Mouse (Mus musculus): ENCODE data around the gene Ugt8a. TPM values are rescaled to one million over a fixed set of nuclear protein-coding genes. Genes with fewer than 3 reads are reported as not detected.

The Ugt8a gene
- total RNA-seq (2021), result not detected
- long read RNA-seq, experiment 1, result 0 reads
- long read RNA-seq, experiment 2, result 0 reads

DNA sequence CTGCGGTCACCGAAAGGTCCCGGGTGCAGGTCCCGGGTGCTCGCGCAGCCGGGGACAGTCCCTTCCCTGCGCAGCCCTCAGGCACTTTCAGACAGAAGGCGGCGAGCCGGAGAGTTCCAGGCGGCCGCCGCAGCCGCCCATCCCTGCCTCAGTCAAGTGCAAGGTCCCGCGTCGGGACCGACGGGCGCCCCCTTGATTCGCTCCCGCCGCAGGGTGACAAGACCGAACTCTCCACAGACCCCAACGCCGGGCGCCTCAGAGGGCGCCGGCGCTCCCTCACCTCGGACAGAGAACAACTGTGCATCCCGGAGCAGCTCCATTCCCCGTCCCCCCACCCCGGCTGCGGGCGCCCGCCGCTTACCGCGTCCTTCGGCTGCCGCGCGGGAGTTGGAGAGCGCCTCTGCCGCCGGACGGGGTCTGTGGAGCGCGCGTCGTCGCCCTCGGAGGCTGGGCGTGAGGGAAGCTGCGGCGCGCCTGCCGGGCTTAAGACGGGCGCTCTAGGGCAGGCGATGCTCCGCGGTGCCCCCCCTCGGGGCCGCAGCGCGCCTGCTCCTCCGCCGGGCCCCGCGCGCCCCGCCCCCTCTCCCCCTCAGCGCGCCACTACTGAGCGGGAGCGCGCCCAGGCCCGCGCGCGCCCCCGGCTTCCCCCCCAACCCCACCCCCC is at the start of gene Ugt8a:
Gene Ugt8a (minus strand): TSS at position 528 of the 664 bp plus-strand sequence.
- DNase-seq (ENCODE audit: low spot score in 2 of 2), result no peak

DNA sequence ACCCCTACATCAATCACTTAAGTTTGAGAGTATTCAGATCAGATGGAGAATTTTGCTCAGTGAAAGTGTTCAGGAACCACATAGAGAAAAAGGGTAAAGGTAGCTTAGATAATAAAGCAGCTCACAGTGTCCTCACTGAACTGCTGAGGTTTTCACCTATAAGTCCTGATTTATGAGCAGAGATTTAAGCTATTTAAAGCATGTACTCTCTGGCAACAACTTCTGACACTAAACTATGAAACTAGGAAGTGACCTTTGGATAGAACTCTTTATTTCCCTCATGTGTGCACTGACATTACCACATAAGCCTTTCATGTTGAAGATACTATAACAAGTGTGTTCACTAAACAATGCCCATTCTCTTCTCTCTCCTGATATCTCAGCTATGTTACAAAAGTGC is 48.2 kb upstream of the Ugt8a start:
- no peak for DNase-seq (ENCODE audit: low spot score in 2 of 2)

DNA sequence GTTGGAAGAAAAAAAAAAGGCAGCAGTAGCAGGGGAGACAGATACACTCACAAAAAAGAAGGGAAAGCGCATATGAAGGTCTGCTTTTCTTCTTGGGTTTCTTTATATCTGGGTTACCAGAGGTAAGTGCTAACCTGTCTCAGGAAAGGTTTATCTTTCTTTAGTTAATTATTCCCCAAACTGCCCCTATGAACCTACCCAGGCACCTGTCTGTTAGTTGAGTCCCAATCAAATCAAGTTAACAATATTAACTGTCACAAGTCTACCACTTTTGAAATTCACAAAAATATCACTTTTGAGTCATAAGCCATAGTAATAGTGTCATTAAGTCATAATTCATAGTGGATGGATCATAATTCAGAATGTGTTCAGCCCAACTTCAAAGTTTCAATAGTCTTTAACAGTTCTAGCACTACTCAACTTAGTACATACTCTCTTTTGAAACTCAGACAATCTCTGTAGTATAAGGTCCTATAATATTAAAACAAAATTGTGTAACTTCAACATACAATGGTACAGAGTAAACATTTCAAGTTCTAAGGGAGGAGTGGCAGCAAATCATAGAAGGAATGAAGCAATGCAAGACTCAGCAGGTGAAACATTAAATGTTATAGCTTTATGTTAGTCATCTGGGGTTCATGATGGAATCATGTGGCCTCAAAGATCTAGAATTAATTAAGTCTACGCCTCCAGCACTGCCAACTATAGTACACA is 45.4 kb upstream of the Ugt8a start:
- DNase-seq (ENCODE audit: low spot score in 2 of 2), result no peak

DNA sequence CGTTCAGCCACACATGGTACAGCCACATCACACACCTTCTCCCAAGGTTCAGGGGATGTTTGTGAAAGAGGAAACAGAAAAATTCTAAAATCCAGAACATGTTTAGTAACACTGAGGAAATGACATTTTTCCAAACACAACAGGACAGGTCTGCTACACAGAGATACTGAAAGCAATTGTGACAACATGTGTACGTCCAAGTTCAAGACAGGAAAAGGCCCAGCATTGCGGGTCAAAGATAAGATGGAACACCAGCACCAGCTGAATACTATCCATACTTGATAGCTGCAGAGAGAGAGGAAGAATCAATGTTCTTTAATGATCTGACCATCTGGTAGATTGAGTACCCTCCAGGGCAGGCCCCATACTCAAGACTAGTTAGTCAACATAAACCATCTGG is 41.1 kb upstream of the Ugt8a start:
- DNase-seq (ENCODE audit: low spot score in 2 of 2), result no peak

DNA sequence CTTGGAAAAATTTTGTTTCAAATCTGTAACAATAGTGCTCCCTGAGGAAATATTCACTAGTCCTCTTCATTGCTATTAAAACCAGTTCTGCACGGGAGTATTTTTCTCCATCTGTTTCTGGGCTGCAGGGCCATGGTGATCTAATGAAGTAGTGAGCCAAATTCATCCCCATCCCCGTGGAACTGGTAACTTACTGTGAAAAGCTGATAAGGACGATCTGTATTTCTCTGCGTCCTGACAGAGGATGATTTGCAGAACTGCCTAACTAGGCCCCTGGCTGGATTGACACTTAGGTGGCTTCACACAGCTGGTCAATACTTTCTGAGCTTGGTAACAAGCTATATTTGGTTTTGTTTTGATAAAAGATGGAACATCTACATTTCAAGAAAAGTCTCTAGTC is 37.5 kb upstream of the Ugt8a start:
- DNase-seq (ENCODE audit: low spot score in 2 of 2), result no peak

DNA sequence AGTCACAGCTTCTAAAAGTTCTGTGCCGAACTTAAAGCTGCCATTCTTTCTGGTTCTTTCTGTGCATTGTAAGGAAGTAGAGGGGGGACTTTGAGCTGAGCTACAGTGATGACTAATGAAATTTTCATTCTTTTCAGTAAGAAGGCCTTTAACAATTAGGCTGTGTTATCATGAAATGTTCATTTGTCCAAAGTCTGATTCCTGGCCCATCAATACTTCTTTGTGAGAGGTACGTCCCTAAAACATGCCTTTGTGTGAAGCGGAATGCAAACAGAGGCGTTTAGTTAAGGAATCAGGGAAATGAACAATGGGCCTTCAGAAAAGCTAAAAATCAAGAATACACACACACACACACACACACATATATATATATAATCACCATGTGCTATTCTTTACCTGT is 31.0 kb upstream of the Ugt8a start:
- no peak for DNase-seq (ENCODE audit: low spot score in 2 of 2)

DNA sequence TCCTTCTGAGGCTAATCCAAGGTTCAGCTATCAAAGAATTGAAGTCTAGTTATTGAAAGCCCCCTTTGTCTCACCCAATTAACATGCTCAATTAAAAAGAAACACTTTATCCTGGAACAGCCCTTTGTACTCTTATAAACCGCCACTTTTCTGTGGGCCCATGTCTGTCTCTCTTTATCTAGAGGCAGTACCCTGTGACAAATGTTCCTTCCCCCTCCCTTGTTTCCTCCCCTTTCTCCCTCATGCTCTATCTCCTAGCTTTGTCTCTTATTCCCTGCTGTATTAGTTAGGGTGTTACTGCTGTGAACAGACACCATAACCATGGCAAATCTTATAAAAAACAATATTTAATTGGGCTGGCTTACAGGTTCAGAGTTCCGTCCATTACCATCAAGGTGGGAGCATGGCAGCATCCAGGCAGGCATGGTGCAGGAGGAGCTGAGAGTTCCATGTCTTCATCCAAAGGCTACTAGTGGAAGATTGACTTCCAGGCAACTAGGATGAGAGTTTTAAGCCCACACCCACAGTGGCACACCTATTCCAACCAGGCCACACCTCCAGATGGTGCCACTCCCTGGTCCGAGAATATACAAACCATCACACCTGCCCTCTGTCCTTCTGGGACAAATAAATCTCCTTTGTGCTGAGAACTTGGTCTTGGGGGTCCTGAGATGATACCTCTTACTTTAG is 17.9 kb upstream of the Ugt8a start:
- no peak for DNase-seq (ENCODE audit: low spot score in 2 of 2)

DNA sequence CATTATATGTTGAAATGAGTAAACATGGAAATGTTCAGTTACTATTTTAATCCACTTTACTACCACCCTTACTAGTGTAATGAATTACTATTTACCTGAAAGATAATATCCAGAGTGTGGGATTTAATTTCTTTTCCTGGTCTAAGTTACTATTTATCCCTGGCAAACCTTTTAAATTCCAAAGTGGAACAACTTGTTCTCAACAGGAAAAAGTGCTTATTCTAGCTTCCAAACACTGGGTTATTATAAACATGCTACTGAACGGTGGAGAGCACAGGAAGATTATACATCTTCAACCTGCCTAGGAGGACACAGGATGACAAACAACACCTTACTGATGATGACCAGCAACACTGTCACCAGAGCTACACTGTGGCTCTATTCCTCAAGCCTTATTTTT is 16.5 kb upstream of the Ugt8a start:
- DNase-seq (ENCODE audit: low spot score in 2 of 2), result no peak

DNA sequence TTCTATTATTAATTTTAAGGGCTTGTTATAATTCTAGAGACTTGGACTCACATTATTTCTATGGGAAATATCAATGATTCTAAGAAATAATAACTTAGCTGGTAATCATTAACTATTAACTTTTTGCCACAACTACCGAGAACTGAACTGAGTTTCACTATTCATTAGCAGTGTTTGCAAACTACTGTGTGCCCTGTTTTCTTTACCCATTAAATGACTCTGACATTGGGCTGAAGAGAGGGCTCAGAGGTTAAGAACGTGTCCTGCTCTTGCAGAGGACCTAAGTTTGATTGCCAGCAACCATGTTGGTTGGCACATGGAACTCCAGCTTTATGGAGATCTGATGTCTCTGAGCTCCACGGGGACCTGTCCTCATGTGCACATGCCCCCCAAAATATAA is 2.4 kb upstream of the Ugt8a start:
- no peak for DNase-seq (ENCODE audit: low spot score in 2 of 2)

DNA sequence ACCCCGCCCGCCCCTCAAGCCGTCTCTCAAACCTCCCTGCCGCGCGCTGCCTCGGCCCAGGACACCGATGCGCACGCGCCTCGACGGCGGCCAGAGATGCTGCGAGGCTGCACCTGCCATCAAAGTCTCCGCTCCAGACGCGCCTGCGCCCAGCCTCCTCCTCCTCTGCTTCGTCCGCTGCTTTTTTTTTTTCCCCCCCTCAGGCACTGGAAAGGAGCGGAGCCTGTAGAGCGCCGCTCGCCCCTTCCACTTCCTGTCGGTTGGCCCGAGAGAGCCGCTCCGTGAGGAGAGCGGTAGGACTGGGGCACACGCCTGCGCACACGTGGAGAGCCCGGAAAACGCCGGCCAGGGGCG is 314 bp upstream of the Ugt8a start:
- DNase-seq (ENCODE audit: low spot score in 2 of 2), result no peak

DNA sequence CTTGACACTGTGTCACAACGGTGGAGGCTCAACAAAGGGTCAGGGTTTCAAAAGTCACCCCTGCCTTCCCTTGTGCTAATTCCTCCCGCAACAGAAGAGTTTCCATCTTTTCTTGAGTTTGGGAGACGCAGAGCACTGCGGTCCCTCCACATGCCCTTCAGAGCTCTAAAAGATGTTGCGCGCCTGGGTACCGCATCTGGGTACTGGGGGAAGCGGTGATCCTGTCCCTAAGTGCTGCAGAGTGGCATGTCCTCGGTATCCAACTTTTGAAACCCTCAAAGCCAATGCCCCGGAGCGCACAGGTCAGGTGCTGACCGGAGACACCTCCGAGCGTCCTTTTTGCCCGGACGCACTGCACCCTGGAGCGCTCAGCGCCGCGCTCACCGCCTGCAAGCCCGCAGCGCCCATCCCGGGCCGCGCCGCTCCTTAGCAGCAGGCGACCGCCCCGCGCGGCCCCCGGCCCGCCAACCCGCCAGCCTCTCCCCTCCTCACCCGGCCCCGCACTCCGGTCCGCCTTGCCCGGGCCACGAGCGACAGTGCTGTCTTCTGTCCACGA is 805 bp downstream of the Ugt8a start:
- DNase-seq (ENCODE audit: low spot score in 2 of 2), result no peak

DNA sequence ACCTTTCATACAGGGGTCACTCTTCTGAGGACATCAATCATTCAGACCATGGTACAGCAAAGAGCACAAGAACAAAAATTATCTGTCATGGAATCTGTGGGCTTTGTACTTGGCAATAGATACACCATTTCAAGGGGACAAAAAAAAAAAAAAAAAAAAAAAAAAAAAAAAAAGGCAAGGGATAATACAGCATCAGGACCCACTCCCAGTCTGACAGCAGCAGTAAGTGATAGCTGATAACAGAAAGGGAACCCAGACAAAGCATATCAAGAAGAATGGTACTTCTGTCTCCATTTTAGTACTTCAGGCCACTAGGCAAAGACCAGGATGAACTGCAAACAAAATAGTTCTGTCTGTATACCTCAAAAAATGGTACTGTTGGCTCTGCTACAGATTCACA is 2.6 kb downstream of the Ugt8a start:
- DNase-seq (ENCODE audit: low spot score in 2 of 2), result no peak

DNA sequence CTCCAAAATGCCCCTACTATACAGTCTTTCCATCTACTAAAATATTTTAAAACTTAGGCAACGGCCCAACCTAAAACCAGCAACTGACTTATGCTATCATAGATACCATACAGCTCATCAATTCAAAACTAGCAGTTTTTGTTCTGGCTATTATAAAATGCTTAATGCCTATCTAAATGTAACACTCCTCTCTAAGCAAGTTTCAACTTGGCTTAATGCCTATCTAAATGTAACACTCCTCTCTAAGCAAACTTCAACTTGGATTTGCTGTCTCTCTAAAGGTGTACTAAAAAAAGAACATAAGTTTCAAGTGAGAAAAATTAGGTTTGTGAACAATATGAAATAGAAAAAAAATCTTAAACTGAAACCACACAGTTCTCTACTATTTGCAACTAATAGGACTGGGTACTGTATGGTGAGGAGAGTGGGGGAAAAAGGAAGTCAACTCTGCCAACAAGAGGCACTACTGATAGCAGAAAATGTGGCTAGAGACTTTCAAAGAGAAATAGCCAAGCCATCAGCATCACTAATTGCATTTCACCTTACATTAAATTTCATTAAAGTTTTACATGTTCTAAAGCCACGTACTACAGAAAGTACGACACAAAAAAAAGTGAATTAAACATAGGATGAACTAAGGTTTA is 5.7 kb downstream of the Ugt8a start:
- DNase-seq (ENCODE audit: low spot score in 2 of 2), result no peak

DNA sequence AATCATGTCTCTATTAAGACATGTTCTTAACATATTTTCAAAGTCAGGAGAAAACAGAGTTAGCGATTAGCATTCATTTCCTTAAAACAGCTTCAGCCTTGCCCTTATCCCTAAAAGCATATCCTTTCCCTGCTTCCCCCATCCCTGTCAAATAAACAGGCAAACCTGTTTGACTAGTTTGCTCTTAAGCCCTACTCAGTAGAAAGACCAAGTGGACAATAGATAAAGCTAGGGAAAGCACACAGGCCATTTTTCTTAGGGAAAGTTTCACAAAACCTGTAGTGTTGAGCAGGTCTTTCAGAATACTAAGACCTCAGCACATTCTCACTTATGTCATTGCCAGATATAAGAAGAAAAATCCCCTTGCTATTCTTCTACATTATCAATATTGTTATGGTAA is 7.4 kb downstream of the Ugt8a start:
- no peak for DNase-seq (ENCODE audit: low spot score in 2 of 2)

DNA sequence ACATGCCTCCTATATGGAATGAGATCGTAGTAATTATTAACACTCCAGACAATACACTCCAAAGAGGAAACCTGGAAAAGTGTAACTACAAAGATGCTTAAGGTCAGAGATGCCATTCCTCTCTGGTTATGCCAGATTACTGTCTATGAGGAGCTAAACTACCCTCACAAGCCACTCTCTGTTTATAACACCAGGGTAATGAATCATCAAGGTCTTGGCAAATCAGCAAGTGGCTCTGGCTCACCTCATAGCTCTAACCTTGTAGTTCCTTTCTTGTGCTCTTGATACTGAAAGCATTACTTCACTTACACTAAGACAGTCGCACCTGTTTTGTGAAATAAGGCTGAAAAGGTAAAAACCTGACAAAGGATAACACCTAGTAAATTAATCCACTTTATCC is 17.5 kb downstream of the Ugt8a start:
- no peak for DNase-seq (ENCODE audit: low spot score in 2 of 2)

DNA sequence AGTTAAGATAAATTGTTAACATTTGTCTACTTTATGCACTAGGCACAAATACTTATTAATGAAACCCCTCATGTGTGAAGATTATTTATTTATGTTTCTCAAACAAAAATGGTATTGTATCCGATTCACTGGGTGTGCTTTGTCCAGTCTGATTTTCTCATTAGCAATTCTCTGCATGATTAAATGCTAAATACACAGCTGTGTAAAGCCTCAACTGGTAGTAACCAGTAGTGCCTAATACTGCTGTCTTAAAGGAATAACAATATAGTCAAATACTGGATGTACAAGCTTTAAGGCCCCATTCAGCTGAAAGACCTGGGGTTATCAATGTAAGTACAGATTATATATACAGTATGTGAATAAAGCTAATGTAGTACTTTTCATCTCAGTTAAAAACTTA is 39.4 kb downstream of the Ugt8a start:
- no peak for DNase-seq (ENCODE audit: low spot score in 2 of 2)

DNA sequence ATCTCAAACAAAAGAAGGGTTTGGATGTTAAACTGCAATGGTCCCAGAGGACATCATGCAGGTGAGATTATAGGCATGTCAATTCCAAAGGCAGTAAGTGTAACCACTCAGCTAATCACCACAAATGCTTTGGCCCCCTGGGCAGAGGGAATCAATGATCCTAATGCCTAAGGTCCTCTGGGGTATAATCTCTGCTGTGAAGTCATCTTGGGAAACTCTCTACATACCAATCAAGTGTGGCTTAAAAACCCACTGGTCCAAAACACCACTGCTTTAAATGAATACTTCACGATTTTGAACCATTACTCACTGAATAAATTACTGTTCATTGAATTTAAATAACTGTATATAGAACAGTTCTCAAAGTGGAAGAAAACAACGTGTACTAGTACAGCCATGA is 51.3 kb downstream of the Ugt8a start:
- no peak for DNase-seq (ENCODE audit: low spot score in 2 of 2)

DNA sequence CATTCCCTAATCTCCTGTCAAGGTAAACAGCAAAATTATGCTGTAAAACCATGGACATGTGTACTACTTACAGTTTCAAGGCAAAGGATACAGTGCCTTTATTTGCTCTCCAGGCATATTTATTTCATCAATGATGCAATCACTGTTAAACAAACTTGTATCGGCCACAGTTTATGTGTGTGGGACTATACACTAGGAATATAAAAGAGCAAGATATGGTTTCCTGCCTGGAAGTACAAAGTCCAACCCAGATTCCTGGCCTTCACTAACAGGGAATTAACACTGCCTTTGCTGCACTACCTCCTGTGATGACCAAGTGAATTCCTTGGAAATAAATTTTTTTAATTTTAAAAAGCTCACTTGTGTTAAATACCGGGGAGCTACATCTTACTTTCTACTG is 53.5 kb downstream of the Ugt8a start:
- DNase-seq (ENCODE audit: low spot score in 2 of 2), result no peak

DNA sequence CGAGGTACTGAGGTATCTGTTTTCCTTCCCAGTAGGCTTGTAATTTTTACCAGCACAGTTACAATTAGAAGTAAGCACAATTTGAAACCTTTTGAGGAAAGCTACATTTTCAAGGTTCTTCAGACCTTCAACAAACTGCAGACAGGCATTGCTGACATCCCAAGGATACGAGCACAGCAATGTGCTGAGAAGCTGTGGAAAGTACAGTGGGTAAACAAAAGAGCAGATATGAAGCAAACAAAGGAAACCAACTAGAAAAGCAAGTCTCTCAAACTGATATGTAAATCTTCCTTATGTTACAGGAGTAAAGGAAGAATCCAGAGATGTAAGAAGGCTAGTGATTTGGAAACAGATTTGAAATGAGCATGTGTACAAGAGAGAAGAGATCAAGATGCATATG is 54.0 kb downstream of the Ugt8a start:
- DNase-seq (ENCODE audit: low spot score in 2 of 2), result no peak

DNA sequence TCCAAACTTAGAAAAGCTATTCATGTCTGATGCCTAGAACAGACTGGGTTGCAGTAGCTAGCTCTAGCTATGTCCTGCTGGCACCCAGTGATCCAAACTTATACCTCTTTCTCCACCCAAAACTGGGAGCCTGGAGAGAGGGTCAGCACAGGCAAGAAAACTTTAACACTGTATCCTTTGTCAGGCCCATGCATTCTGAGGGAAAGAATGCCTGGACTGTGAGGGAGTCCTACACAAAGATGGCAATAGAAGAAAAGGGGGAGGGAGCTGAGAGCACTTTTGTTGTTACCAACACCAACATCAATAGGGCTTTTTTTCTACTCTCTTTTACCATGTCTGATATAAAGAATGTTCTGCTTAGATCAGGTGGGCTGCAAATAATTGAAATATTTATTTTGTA is 55.4 kb downstream of the Ugt8a start:
- no peak for DNase-seq (ENCODE audit: low spot score in 2 of 2)

DNA sequence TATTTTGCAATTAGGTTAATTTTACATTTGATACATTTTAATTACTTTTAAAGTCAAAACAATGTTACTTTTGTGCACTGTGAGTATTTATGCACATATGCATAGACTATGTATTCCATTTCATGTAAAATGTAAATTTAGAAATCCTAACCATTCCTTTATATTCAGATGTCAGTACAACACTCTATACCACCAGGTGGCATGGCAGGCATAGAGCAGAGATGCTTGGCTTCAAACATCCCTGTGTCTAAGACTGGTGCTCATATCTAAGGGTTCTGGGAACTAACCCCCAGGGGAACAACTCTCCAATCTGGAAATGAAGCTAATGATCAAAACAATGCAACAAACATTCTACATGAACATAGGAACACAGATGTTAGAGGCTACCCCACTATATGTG is 56.6 kb downstream of the Ugt8a start:
- DNase-seq (ENCODE audit: low spot score in 2 of 2), result no peak

DNA sequence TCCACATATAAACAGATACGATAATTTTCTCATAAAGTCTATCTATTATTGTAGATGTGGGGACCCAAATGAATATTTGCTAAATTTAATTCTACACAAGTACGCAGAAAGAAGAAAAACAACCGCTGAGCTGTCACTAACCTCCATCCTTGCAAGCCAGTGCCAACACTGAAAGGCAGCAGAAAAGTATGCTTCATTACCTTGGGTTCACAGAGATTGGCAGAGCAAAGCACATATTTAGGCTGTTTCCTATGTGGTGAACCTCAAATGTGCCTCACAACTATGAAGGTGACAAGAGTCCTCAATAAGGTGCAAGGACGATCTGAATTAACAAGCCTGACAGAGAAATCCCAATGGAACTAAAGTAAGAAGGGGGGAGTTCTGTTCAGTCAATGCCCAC is 64.0 kb downstream of the Ugt8a start:
- no peak for DNase-seq (ENCODE audit: low spot score in 2 of 2)

Data from adrenal gland, adult 18-20 months (tissue).